Mouse (Mus musculus): Measurements from ENCODE around the gene Ilf2.

- TF ChIP-seq CTCF (IDR thresholded peaks at IDR 0.05), result peak; percentile 81
- no peak for TF ChIP-seq POLR2A (IDR thresholded peaks at IDR 0.05; ENCODE audit: insufficient read depth, low read depth, low read length)
- no peak for TF ChIP-seq EP300 (IDR thresholded peaks at IDR 0.05; ENCODE audit: insufficient read depth, low read depth, low read length)
Measured at GRCm38 (mm10) chr3:90472213-90472612, 3.7 kb upstream of the Ilf2 start.
